Comparison of ENCODE assay signal across 10 mouse cellular contexts in genomic region chr11:99463155-99463554, GRCm38 (mm10). TPM values are rescaled to one million over a fixed set of nuclear protein-coding genes. Genes with fewer than 3 reads are reported as not detected.
A peak's percentile ranks its signal among the peaks of the same experiment; 100 is the strongest.
DNase-seq lines count a peak whose midpoint lies in the region; ATAC-seq and TF ChIP-seq lines count a peak whose summit lies in the region.
"Had no signal": no experiment of that assay in that cellular context is flagged by ENCODE, and none has a peak within 500 bp of the region (broad histone marks: within the 10 kb centered on the region; RNA-seq: fewer than 3 reads in every experiment).

No protein-coding gene starts in this region.

- no peak overlapping the region for H3K4me2 ChIP-seq in liver, embryonic 12.5 days
- H3K4me2 ChIP-seq: neural tube, embryonic 13.5 days had no signal

- no peaks in the 10 kb centered on the region for H3K9me3 ChIP-seq in liver, embryonic 12.5 days (replicated peaks)
- H3K9me3 ChIP-seq: neural tube, embryonic 13.5 days had no signal

- no peak for ATAC-seq in liver, embryonic 12.5 days

- WGBS in liver, embryonic 12.5 days (ENCODE audit: insufficient replicate concordance), result 10% methylated on average over 8 of the region's 8 CpGs

- no peaks in the 10 kb centered on the region for H3K4me1 ChIP-seq in liver, embryonic 12.5 days

- no peak overlapping the region for H3K9ac ChIP-seq in liver, embryonic 12.5 days
- H3K9ac ChIP-seq: neural tube, embryonic 13.5 days had no signal

- no peaks in the 10 kb centered on the region for H3K36me3 ChIP-seq in liver, embryonic 12.5 days
- H3K36me3 ChIP-seq: neural tube, embryonic 13.5 days had no signal

- intact Hi-C loops in left cerebral cortex, adult 2 months (cut with DNase I), result loop anchor here (1.0 to 5.0 kb wide), 4 partner anchors 50 to 706 kb away; no protein-coding TSS in a partner anchor

- DNase-seq in liver (peak; percentile 63), adipocyte (ENCODE audit: low spot score) (peak; percentile 60)
- DNase-seq in embryo, embryonic 10 days (ENCODE audit: low spot score), result peak; percentile 92
- DNase-seq in heart, postnatal 4 days, result peak; percentile 70
- DNase-seq in left cerebral cortex, adult 2 months (ENCODE audit: extremely low spot score in 1 of 2, low spot score in 2 of 2), result peak; percentile 66 to 75
- DNase-seq in ovary, postnatal 14 days (ENCODE audit: low spot score), result peak; percentile 55
- peak; percentile 44 for DNase-seq in urinary bladder, adult 2 months (ENCODE audit: low spot score)

- TF ChIP-seq CTCF in left cerebral cortex, adult 2 months (IDR thresholded peaks at IDR 0.05), result peak; percentile 87

- H3K27ac ChIP-seq in liver, embryonic 12.5 days, result no peak overlapping the region
- no peak overlapping the region for H3K27ac ChIP-seq in left cerebral cortex, adult 2 months
- H3K27ac ChIP-seq: neural tube, embryonic 13.5 days had no signal

- H3K27me3 ChIP-seq in liver, embryonic 12.5 days (replicated peaks), result no peaks in the 10 kb centered on the region

- no peak overlapping the region for H3K4me3 ChIP-seq in liver, embryonic 12.5 days
- no peak overlapping the region for H3K4me3 ChIP-seq in left cerebral cortex, adult 2 months
- H3K4me3 ChIP-seq: neural tube, embryonic 13.5 days had no signal

RNA-seq across cellular contexts. Expression of gene Krt20, which starts 25.2 kb away (rescaled TPM):
- polyA plus RNA-seq in liver, embryonic 12.5 days (2016; fragmentation: Nextera tagmentation; extraction: Ambion mirVana), result 23.5 and 24.6 TPM in 2 replicates
- total RNA-seq in heart, postnatal 4 days (2021), result under 1 TPM; 0.21 to 0.79 TPM
- total RNA-seq in left cerebral cortex, adult 2 months (2021), result not detected
- polyA plus RNA-seq in urinary bladder, adult 2 months (2012; rRNA removed), result 48.8 and 63.6 TPM in 2 replicates

RNA-seq across cellular contexts. Expression of gene Krt23, which starts 29.8 kb away (rescaled TPM):
- 0.20 and 0.35 TPM in 2 replicates for polyA plus RNA-seq in liver, embryonic 12.5 days (2016; fragmentation: Nextera tagmentation; extraction: Ambion mirVana)
- not detected for total RNA-seq in heart, postnatal 4 days (2021)
- not detected for total RNA-seq in left cerebral cortex, adult 2 months (2021)
- polyA plus RNA-seq in urinary bladder, adult 2 months (2012; rRNA removed), result 3.4 and 4.2 TPM in 2 replicates
- polyA plus RNA-seq: neural tube, embryonic 13.5 days had no signal

RNA-seq across cellular contexts. Expression of gene Krt12, which starts 41.1 kb away (rescaled TPM):
- 0.06 TPM in 1 of 2 replicates, not detected in the other for polyA plus RNA-seq in liver, embryonic 12.5 days (2016; fragmentation: Nextera tagmentation; extraction: Ambion mirVana)
- not detected for total RNA-seq in heart, postnatal 4 days (2021)
- total RNA-seq in left cerebral cortex, adult 2 months (2021), result 10 to 100 TPM in 1 of 2 experiments, 1 to 10 TPM in 1; 8.7 to 11.6 TPM
- polyA plus RNA-seq in urinary bladder, adult 2 months (2012; rRNA removed), result 0.15 and 0.18 TPM in 2 replicates
- polyA plus RNA-seq: gonadal fat pad, adult 2 months had no signal

RNA-seq across cellular contexts. Expression of gene Krt39, which starts 58.0 kb away (rescaled TPM):
- polyA plus RNA-seq in liver, embryonic 12.5 days (2016; fragmentation: Nextera tagmentation; extraction: Ambion mirVana), result not detected in 2 replicates
- total RNA-seq in heart, postnatal 4 days (2021), result not detected
- total RNA-seq in left cerebral cortex, adult 2 months (2021), result not detected
- polyA plus RNA-seq in urinary bladder, adult 2 months (2012; rRNA removed), result not detected in 2 replicates
- polyA plus RNA-seq: gonadal fat pad, adult 2 months; neural tube, embryonic 13.5 days had no signal

Comparison
In these comparisons a context has a peak if more than half of its experiments do, and no peak if none do; other contexts are left out.
1. RNA of gene Krt12, which starts 41.1 kb away (total RNA-seq): 8.7 to 11.6 TPM in left cerebral cortex, adult 2 months; not detected in heart, postnatal 4 days; every median in the first group is over 4 times any median in the second.
2. Peak in every context shown above with its lines, with median percentiles within 50 percentile points of each other: DNase-seq.